Mouse (Mus musculus): ENCODE measurements around the gene Mllt10. TPM values are rescaled to one million over a fixed set of nuclear protein-coding genes. Genes with fewer than 3 reads are reported as not detected.
A peak's percentile ranks its signal among the peaks of the same experiment; 100 is the strongest.
"Not testable (repeated sequence)": the region's sequence is repeated elsewhere in the genome, so short reads cannot be mapped to it uniquely, and the experiment has no call there.

Gene Mllt10
- polyA plus RNA-seq, 1 experiment from 2014 or later = 50.0 TPM

DNA sequence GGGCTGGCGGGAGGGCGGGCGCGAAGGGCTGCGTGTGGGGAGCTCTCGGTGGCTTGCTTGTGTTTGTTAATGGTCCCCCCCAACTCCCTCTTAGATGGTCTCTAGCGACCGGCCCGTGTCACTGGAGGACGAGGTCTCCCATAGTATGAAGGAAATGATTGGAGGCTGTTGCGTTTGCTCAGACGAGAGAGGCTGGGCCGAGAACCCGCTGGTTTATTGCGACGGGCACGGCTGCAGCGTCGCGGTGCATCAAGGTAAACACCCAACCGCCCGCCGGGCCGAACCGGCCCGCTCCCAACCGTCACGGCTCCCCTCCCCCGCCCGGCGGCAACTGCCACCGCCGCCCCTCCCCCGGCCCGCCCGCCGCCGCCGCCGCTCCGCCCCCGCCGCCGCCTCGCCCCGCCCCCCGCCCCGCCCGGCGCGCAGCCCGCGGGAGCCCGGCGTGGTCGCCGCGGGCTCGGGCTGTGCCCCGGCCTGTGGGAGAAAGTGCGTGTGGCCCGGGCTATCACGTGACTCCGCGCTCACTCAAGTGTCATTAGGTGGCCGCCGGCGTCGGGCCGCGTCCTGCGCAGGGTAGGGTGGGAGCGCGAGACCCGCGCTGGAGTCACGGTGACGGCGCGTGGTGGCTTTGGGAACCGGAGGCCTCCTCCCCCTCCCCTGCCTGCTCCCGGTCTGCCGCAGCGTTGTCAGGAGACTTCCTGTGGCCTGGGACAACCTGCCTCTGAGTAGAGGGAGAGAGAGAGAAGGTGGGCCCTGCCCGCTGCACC lies 10.1 kb downstream of the Mllt10 start:
- no peaks in the 10 kb centered on the region for H3K27me3 ChIP-seq (ENCODE audit: control insufficient read depth, insufficient read depth, low read length)
- no peaks in the 10 kb centered on the region for H3K9me3 ChIP-seq (replicated peaks; ENCODE audit: control insufficient read depth, low read length)
- peak overlapping the region; percentile 100 for H3K9ac ChIP-seq (ENCODE audit: low read length)
- ATAC-seq (ENCODE audit: insufficient read depth, low FRiP score) = peak; percentile 45
- peaks cover 11% of the 10 kb centered on the region for H3K4me1 ChIP-seq (ENCODE audit: control insufficient read depth, insufficient read depth, low read length)
- under 1% methylated on average over 69 of the region's 85 CpGs for WGBS
- H3K27ac ChIP-seq (ENCODE audit: low read length) = peak overlapping the region; percentile 99
- H3K4me2 ChIP-seq (ENCODE audit: low read depth, low read length) = peak overlapping the region; percentile 85
- H3K36me3 ChIP-seq (ENCODE audit: control insufficient read depth, insufficient read depth, low read length) = no peaks in the 10 kb centered on the region; the same call in 1 of the 2 replicates
- peak overlapping the region; percentile 88 for H3K4me3 ChIP-seq (replicated peaks; ENCODE audit: low read length)

DNA sequence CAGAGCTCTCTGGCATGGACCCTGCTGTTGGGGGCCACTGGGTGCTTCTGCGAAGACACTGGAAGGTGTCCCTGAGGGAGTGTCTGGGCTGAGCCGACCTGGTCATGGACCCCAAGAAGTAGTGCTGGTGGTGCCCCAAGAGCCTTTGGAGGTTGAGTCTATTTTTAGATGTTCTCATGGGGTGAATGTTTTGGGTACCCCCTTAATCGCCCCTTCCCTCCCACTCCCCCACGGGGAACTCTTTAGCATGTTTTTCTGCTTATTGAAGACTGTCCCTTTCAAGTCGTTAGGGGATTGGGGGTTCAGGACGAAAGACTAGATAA lies 10.6 kb downstream of the Mllt10 start:
- Histone ChIP-seq H3K27me3 (ENCODE audit: control insufficient read depth, insufficient read depth, low read length) (no peaks in the 10 kb centered on the region), H3K4me1 (ENCODE audit: control insufficient read depth, insufficient read depth, low read length) (peaks cover 11% of the 10 kb centered on the region), H3K9me3 (replicated peaks; ENCODE audit: control insufficient read depth, low read length) (no peaks in the 10 kb centered on the region), H3K4me2 (ENCODE audit: low read depth, low read length) (peak overlapping the region; percentile 85), H3K4me3 (replicated peaks; ENCODE audit: low read length) (peak overlapping the region; percentile 88), H3K36me3 (ENCODE audit: control insufficient read depth, insufficient read depth, low read length) (no peaks in the 10 kb centered on the region; the same call in 1 of the 2 replicates), H3K27ac (ENCODE audit: low read length) (peak overlapping the region; percentile 73), H3K9ac (ENCODE audit: low read length) (peak overlapping the region; percentile 100)
- 6% methylated on average over 6 of the region's 6 CpGs for WGBS
- ATAC-seq (ENCODE audit: insufficient read depth, low FRiP score) = no peak

DNA sequence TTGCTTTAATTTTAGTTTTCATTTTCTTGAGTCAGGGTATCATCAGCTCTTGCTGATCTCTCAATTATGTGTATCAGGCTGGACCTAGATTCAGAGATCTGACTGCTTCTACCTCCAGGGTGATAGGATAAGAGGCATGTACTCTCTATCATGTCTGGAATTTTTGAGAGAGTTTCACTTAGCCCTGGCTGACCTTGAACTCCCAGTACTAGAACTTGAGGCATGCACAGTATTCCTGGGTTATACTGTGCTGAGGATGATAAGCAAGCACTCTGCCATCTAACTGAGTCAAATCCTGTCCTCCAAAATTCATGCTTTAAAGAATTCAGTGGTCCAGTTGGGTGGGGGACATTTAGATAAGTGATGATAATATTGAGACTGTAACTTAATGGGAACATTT lies 11.4 kb downstream of the Mllt10 start:
- H3K9me3 ChIP-seq (replicated peaks; ENCODE audit: control insufficient read depth, low read length) = no peaks in the 10 kb centered on the region
- no peak overlapping the region for H3K4me3 ChIP-seq (replicated peaks; ENCODE audit: low read length)
- peaks cover 11% of the 10 kb centered on the region for H3K4me1 ChIP-seq (ENCODE audit: control insufficient read depth, insufficient read depth, low read length)
- H3K4me2 ChIP-seq (ENCODE audit: low read depth, low read length) = peak overlapping the region; percentile 85; the same call in 1 of the 2 replicates
- H3K27me3 ChIP-seq (ENCODE audit: control insufficient read depth, insufficient read depth, low read length) = no peaks in the 10 kb centered on the region
- ATAC-seq (ENCODE audit: insufficient read depth, low FRiP score) = no peak
- no peaks in the 10 kb centered on the region; the same call in 1 of the 2 replicates for H3K36me3 ChIP-seq (ENCODE audit: control insufficient read depth, insufficient read depth, low read length)
- H3K9ac ChIP-seq (ENCODE audit: low read length) = no peak overlapping the region
- H3K27ac ChIP-seq (ENCODE audit: low read length) = no peak overlapping the region

DNA sequence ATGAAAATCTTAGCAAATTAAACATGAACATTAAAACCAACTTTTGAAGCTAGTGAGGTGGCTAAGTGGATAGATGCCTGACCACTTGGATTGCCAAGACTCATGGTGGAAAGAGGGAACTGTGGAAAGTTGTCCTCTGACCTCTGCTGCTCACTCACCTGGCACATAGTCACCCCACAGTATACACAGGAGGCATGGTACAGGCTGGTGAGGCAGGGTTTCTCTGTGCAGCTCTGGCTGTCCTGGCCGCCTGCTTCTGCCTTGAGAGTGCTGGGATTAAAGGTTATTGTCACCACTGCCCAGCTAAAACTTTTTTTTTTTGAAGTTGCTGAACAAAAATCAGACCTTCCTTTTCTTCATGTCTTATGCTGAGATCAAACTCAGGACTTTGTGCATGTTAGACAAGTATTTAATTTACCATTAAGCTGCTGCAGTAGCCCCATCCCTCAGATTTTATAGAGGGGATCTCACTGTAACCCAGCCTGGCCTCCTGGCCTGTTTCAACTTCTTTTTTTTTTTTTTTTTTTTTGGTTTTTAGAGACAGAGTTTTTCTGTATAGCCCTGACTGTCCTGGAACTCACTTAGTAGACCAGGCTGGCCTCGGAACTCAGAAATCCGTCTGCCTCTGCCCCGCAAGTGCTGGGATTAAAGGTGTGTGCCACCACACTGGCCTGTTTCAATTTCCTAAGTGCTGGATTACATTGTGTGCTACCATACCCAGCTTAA lies 13.2 kb downstream of the Mllt10 start:
- Histone ChIP-seq H3K4me2 (ENCODE audit: low read depth, low read length) (no peak overlapping the region), H3K27me3 (ENCODE audit: control insufficient read depth, insufficient read depth, low read length) (no peaks in the 10 kb centered on the region), H3K9me3 (replicated peaks; ENCODE audit: control insufficient read depth, low read length) (no peaks in the 10 kb centered on the region), H3K27ac (ENCODE audit: low read length) (no peak overlapping the region), H3K9ac (ENCODE audit: low read length) (no peak overlapping the region), H3K4me1 (ENCODE audit: control insufficient read depth, insufficient read depth, low read length) (peaks cover 11% of the 10 kb centered on the region), H3K36me3 (ENCODE audit: control insufficient read depth, insufficient read depth, low read length) (no peaks in the 10 kb centered on the region; the same call in 1 of the 2 replicates), H3K4me3 (replicated peaks; ENCODE audit: low read length) (no peak overlapping the region)
- no peak for ATAC-seq (ENCODE audit: insufficient read depth, low FRiP score)
- WGBS = 86% methylated on average over 4 of the region's 4 CpGs

DNA sequence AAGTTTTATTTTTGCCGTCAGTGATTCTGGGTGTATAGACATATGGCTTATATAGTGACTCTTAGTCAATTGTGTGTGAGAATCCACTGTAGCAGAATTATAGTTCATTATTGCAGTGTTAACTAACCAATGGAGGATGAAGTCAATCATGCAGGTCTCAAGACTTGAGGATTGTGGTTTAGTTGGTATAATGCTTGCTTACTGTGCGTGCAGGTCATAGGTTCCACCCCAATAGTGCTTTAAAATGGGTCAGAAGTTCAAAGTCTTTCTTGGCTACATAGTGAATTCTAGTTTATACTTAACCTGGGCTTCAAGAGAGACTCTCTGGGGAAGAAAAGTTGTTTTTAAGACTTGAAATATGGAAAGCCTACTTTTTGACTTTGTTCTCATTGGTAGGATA lies 16.9 kb downstream of the Mllt10 start:
- no peak overlapping the region for H3K4me3 ChIP-seq (replicated peaks; ENCODE audit: low read length)
- no peaks in the 10 kb centered on the region for H3K27me3 ChIP-seq (ENCODE audit: control insufficient read depth, insufficient read depth, low read length)
- WGBS = 84% methylated on average over 2 of the region's 2 CpGs
- no peak for ATAC-seq (ENCODE audit: insufficient read depth, low FRiP score)
- no peak overlapping the region for H3K27ac ChIP-seq (ENCODE audit: low read length)
- H3K4me2 ChIP-seq (ENCODE audit: low read depth, low read length) = no peak overlapping the region
- H3K36me3 ChIP-seq (ENCODE audit: control insufficient read depth, insufficient read depth, low read length) = peaks cover 2% of the 10 kb centered on the region; the same call in 1 of the 2 replicates
- H3K4me1 ChIP-seq (ENCODE audit: control insufficient read depth, insufficient read depth, low read length) = no peaks in the 10 kb centered on the region
- no peak overlapping the region for H3K9ac ChIP-seq (ENCODE audit: low read length)
- no peaks in the 10 kb centered on the region for H3K9me3 ChIP-seq (replicated peaks; ENCODE audit: control insufficient read depth, low read length)

DNA sequence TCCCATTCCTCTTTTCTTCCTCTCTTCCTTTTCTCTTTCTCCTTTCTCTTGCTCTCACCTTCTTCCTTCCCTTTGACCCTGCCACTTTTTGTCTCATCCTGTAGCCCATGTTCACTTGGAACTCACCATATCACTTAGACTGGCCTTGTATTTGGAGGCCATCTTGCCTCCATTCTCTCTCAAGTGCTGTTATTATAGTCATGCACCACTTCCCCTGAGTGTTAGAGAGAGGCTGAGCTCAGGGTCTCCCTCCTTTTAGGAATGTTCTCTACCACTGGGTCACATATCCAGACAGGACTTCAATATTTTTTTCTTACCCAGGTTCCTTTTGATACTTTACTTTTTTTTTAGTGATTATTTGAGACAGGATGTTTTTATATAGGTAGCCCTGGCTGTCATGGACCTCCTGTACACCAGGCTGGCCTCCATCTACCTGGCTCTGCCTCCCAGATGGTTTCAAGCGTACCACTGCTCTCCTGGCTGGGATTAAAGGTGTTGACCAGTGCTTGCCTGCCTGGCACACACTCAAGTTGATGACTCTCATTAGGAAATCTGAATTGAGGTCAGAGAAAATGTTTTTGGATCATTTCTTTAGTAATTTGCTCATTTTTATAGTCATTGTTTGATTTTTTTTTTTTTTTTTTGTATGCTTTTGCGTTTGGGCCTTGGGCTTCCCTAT lies 25.3 kb downstream of the Mllt10 start:
- 93% methylated on average over 2 of the region's 2 CpGs for WGBS
- no peak overlapping the region for H3K9ac ChIP-seq (ENCODE audit: low read length)
- no peak overlapping the region for H3K4me2 ChIP-seq (ENCODE audit: low read depth, low read length)
- H3K27me3 ChIP-seq (ENCODE audit: control insufficient read depth, insufficient read depth, low read length) = no peaks in the 10 kb centered on the region
- ATAC-seq (ENCODE audit: insufficient read depth, low FRiP score) = no peak
- no peaks in the 10 kb centered on the region for H3K4me1 ChIP-seq (ENCODE audit: control insufficient read depth, insufficient read depth, low read length)
- no peak overlapping the region for H3K27ac ChIP-seq (ENCODE audit: low read length)
- no peak overlapping the region for H3K4me3 ChIP-seq (replicated peaks; ENCODE audit: low read length)
- H3K9me3 ChIP-seq (replicated peaks; ENCODE audit: control insufficient read depth, low read length) = no peaks in the 10 kb centered on the region
- H3K36me3 ChIP-seq (ENCODE audit: control insufficient read depth, insufficient read depth, low read length) = peaks cover 24% of the 10 kb centered on the region

DNA sequence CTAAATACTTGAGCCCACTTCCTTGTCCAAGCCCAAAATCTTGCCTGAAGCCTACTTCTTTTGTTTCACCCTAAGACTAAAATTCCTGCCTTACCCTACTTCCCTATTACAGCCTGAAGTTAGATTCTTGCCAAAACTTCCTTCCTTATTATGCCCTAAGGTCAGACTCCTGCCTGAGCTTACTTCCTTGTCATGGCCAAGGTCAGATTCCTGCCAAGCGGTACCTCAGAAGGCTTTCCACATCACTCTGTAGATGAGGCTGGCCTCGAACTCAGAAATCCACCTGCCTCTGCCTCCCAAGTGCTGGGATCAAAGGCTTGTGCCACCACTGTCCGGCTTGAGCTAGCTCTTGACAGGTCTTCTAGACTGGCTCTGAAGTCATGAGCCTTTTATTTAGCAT lies 32.7 kb downstream of the Mllt10 start:
- not testable (repeated sequence) for H3K4me1 ChIP-seq (ENCODE audit: control insufficient read depth, insufficient read depth, low read length); H3K27ac ChIP-seq (ENCODE audit: low read length); H3K4me3 ChIP-seq (replicated peaks; ENCODE audit: low read length); H3K4me2 ChIP-seq (ENCODE audit: low read depth, low read length); H3K27me3 ChIP-seq (ENCODE audit: control insufficient read depth, insufficient read depth, low read length); H3K9me3 ChIP-seq (replicated peaks; ENCODE audit: control insufficient read depth, low read length); ATAC-seq (ENCODE audit: insufficient read depth, low FRiP score); H3K9ac ChIP-seq (ENCODE audit: low read length)
- H3K36me3 ChIP-seq (ENCODE audit: control insufficient read depth, insufficient read depth, low read length) = peaks cover 21% of the 10 kb centered on the region
- 89% methylated on average over 3 of the region's 3 CpGs for WGBS

DNA sequence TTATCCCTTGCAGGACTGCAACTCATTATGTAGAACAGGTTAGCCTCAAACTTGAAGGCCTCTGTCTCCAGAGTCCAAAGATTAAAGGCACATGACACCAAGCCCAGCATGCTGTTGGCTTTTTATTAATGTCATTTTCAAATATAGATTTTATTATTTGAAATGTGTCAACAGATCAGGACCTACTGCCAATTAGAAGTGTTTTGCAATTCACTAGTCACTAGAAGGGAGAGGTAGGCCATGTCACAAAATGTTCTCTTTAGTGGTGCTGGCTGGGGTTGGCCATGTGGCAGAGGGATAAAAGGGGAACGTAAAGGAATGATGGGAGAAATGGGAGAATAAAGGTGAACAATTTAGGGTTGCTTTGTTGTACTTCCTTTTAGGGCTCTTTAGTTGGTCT lies 38.8 kb downstream of the Mllt10 start:
- WGBS = 84% methylated on average over 1 of the region's 1 CpGs
- H3K9me3 ChIP-seq (replicated peaks; ENCODE audit: control insufficient read depth, low read length) = no peaks in the 10 kb centered on the region
- H3K27me3 ChIP-seq (ENCODE audit: control insufficient read depth, insufficient read depth, low read length) = no peaks in the 10 kb centered on the region
- no peak overlapping the region for H3K27ac ChIP-seq (ENCODE audit: low read length)
- no peak overlapping the region for H3K9ac ChIP-seq (ENCODE audit: low read length)
- no peak overlapping the region for H3K4me2 ChIP-seq (ENCODE audit: low read depth, low read length)
- no peaks in the 10 kb centered on the region; the same call in 1 of the 2 replicates for H3K36me3 ChIP-seq (ENCODE audit: control insufficient read depth, insufficient read depth, low read length)
- no peak for ATAC-seq (ENCODE audit: insufficient read depth, low FRiP score)
- H3K4me3 ChIP-seq (replicated peaks; ENCODE audit: low read length) = no peak overlapping the region
- H3K4me1 ChIP-seq (ENCODE audit: control insufficient read depth, insufficient read depth, low read length) = no peaks in the 10 kb centered on the region

DNA sequence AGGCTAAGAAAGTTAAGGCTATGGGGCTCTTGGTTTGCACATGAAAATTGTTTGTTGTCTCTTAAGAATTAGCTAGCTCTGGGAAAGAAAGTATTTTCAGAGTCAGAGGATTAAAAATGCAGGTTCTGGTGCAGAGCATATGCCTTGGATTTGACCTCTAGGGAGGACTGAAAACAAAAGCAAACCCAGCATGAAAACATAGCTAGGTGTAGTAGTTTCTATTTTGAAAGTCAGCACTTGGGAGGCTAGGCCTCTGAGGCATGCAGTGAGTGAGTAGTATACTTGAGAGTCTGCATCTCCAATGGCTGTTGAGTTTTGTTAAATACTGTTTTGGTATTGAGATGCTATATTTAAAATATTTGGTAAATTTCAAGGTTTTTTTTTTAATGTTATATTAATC lies 39.3 kb downstream of the Mllt10 start:
- Histone ChIP-seq H3K4me2 (ENCODE audit: low read depth, low read length) (no peak overlapping the region), H3K36me3 (ENCODE audit: control insufficient read depth, insufficient read depth, low read length) (no peaks in the 10 kb centered on the region; the same call in 1 of the 2 replicates)

More for the DNA sequence above, 39.3 kb downstream of the Mllt10 start:
- Histone ChIP-seq H3K4me3 (replicated peaks; ENCODE audit: low read length) (no peak overlapping the region), H3K9ac (ENCODE audit: low read length) (no peak overlapping the region), H3K4me1 (ENCODE audit: control insufficient read depth, insufficient read depth, low read length) (no peaks in the 10 kb centered on the region), H3K9me3 (replicated peaks; ENCODE audit: control insufficient read depth, low read length) (no peaks in the 10 kb centered on the region), H3K27ac (ENCODE audit: low read length) (no peak overlapping the region), H3K27me3 (ENCODE audit: control insufficient read depth, insufficient read depth, low read length) (no peaks in the 10 kb centered on the region)
- ATAC-seq (ENCODE audit: insufficient read depth, low FRiP score) = no peak

Data from stomach, embryonic 16.5 days (tissue).